23 mouse cellular contexts compared by ENCODE assay signal in genomic region chr6:96977537-96977936, GRCm38 (mm10).
DNase-seq lines count a peak whose midpoint lies in the region; ATAC-seq and TF ChIP-seq lines count a peak whose summit lies in the region.
"Had no signal": no experiment of that assay in that cellular context is flagged by ENCODE, and none has a peak within 500 bp of the region (broad histone marks: within the 10 kb centered on the region; RNA-seq: fewer than 3 reads in every experiment).

No protein-coding gene starts in this region.

- no peaks in the 10 kb centered on the region for H3K4me1 ChIP-seq in lung, embryonic 14.5 days (ENCODE audit: insufficient read depth)
- H3K4me1 ChIP-seq in lung, postnatal 0 days (ENCODE audit: insufficient read depth, low read depth, low read length) = no peaks in the 10 kb centered on the region
- no peaks in the 10 kb centered on the region for H3K4me1 ChIP-seq in midbrain, embryonic 11.5 days (ENCODE audit: control insufficient read depth, insufficient read depth, low read length)
- H3K4me1 ChIP-seq in midbrain, embryonic 14.5 days (ENCODE audit: control insufficient read depth, insufficient read depth, low read length) = no peaks in the 10 kb centered on the region
- H3K4me1 ChIP-seq: embryonic facial prominence, embryonic 13.5 days; embryonic facial prominence, embryonic 15.5 days; forebrain, embryonic 10.5 days; forebrain, embryonic 12.5 days had no signal

- H3K27ac ChIP-seq in lung, embryonic 14.5 days (ENCODE audit: low read depth) = no peak overlapping the region
- no peak overlapping the region for H3K27ac ChIP-seq in lung, postnatal 0 days (ENCODE audit: low read length)
- H3K27ac ChIP-seq in midbrain, embryonic 11.5 days (ENCODE audit: low read depth, low read length) = no peak overlapping the region
- H3K27ac ChIP-seq in midbrain, embryonic 14.5 days (replicated peaks; ENCODE audit: low read depth, low read length) = no peak overlapping the region
- H3K27ac ChIP-seq: embryonic facial prominence, embryonic 13.5 days; embryonic facial prominence, embryonic 15.5 days; forebrain, embryonic 10.5 days; forebrain, embryonic 12.5 days had no signal

- H3K4me3 ChIP-seq in lung, embryonic 14.5 days (ENCODE audit: low read depth, low read length) = no peak overlapping the region
- H3K4me3 ChIP-seq in lung, postnatal 0 days (ENCODE audit: low read depth, low read length) = no peak overlapping the region
- no peak overlapping the region for H3K4me3 ChIP-seq in midbrain, embryonic 11.5 days (ENCODE audit: low read depth, low read length)
- no peak overlapping the region for H3K4me3 ChIP-seq in midbrain, embryonic 14.5 days (replicated peaks; ENCODE audit: low read depth, low read length)
- H3K4me3 ChIP-seq: embryonic facial prominence, embryonic 13.5 days; embryonic facial prominence, embryonic 15.5 days; erythroblast, embryonic 14.5 days; forebrain, embryonic 10.5 days; forebrain, embryonic 12.5 days had no signal

- H3K9ac ChIP-seq in lung, embryonic 14.5 days = no peak overlapping the region
- H3K9ac ChIP-seq in lung, postnatal 0 days (replicated peaks; ENCODE audit: low read depth) = no peak overlapping the region
- H3K9ac ChIP-seq in midbrain, embryonic 11.5 days (ENCODE audit: low read length) = no peak overlapping the region
- H3K9ac ChIP-seq in midbrain, embryonic 14.5 days (replicated peaks; ENCODE audit: low read length) = no peak overlapping the region
- H3K9ac ChIP-seq: embryonic facial prominence, embryonic 13.5 days; embryonic facial prominence, embryonic 15.5 days; forebrain, embryonic 12.5 days had no signal

- no peaks in the 10 kb centered on the region for H3K9me3 ChIP-seq in lung, embryonic 14.5 days (ENCODE audit: low read depth, low read length)
- H3K9me3 ChIP-seq in lung, postnatal 0 days (ENCODE audit: low read length) = no peaks in the 10 kb centered on the region
- H3K9me3 ChIP-seq in midbrain, embryonic 11.5 days (ENCODE audit: control insufficient read depth, low read length) = no peaks in the 10 kb centered on the region
- no peaks in the 10 kb centered on the region for H3K9me3 ChIP-seq in midbrain, embryonic 14.5 days (ENCODE audit: control insufficient read depth, low read length)
- H3K9me3 ChIP-seq: embryonic facial prominence, embryonic 13.5 days; embryonic facial prominence, embryonic 15.5 days; forebrain, embryonic 10.5 days; forebrain, embryonic 12.5 days had no signal

- H3K4me2 ChIP-seq in lung, embryonic 14.5 days = no peak overlapping the region
- no peak overlapping the region for H3K4me2 ChIP-seq in lung, postnatal 0 days (replicated peaks; ENCODE audit: low read depth, low read length)
- no peak overlapping the region for H3K4me2 ChIP-seq in midbrain, embryonic 11.5 days
- no peak overlapping the region for H3K4me2 ChIP-seq in midbrain, embryonic 14.5 days (ENCODE audit: low read length)
- H3K4me2 ChIP-seq: embryonic facial prominence, embryonic 13.5 days; embryonic facial prominence, embryonic 15.5 days; forebrain, embryonic 12.5 days had no signal

- TF ChIP-seq EP300 in lung, postnatal 0 days (IDR thresholded peaks at IDR 0.05) = no peak

- DNase-seq in lung, embryonic 14.5 days = peak; percentile 5
- DNase-seq in lung, postnatal 0 days (ENCODE audit: low spot score) = no peak
- DNase-seq in midbrain, embryonic 11.5 days (ENCODE audit: low spot score, missing footprints) = peak; percentile 51
- no peak for DNase-seq in midbrain, embryonic 14.5 days
- peak; percentile 10 for DNase-seq in lung, postnatal 25 days (ENCODE audit: low spot score)
- no peak for DNase-seq in urinary bladder, adult 18-20 months (ENCODE audit: low spot score in 2 of 2)
- DNase-seq in kidney, adult 18-20 months = no peak
- DNase-seq: adrenal gland, adult 2 months; adrenal gland, postnatal 10 days; adrenal gland, postnatal 25 days; cerebellum, adult 11 months; cerebellum, adult 18-20 months; cerebellum, adult 8-10 months; cerebellum, adult 9-11 months; cerebellum, postnatal 14 days; cerebellum, postnatal 36 days; embryo, embryonic 11 days had no signal

- no peaks in the 10 kb centered on the region for H3K36me3 ChIP-seq in lung, embryonic 14.5 days (ENCODE audit: insufficient read depth)
- no peaks in the 10 kb centered on the region for H3K36me3 ChIP-seq in lung, postnatal 0 days (ENCODE audit: insufficient read depth, low read length)
- no peaks in the 10 kb centered on the region for H3K36me3 ChIP-seq in midbrain, embryonic 11.5 days (ENCODE audit: control insufficient read depth, insufficient read depth, low read length)
- H3K36me3 ChIP-seq in midbrain, embryonic 14.5 days (ENCODE audit: control insufficient read depth, insufficient read depth, low read length) = no peaks in the 10 kb centered on the region
- H3K36me3 ChIP-seq: embryonic facial prominence, embryonic 13.5 days; embryonic facial prominence, embryonic 15.5 days; forebrain, embryonic 10.5 days; forebrain, embryonic 12.5 days had no signal

- TF ChIP-seq CTCF in lung, embryonic 14.5 days (IDR thresholded peaks at IDR 0.05; ENCODE audit: low read depth) = no peak
- no peak for TF ChIP-seq CTCF in lung, postnatal 0 days (IDR thresholded peaks at IDR 0.05)

- ATAC-seq in lung, embryonic 14.5 days (ENCODE audit: insufficient read depth) = no peak
- ATAC-seq in lung, postnatal 0 days = no peak
- no peak for ATAC-seq in midbrain, embryonic 11.5 days (ENCODE audit: low FRiP score)
- ATAC-seq in midbrain, embryonic 14.5 days (ENCODE audit: low FRiP score, low TSS enrichment) = no peak
- ATAC-seq: forebrain, embryonic 14.5 days had no signal

- WGBS in lung, embryonic 14.5 days = 65% methylated on average over 1 of the region's 1 CpGs
- WGBS in lung, postnatal 0 days = 74% methylated on average over 1 of the region's 1 CpGs
- 86% methylated on average over 1 of the region's 1 CpGs for WGBS in midbrain, embryonic 11.5 days
- 91% methylated on average over 1 of the region's 1 CpGs for WGBS in midbrain, embryonic 14.5 days

- H3K27me3 ChIP-seq in lung, embryonic 14.5 days (ENCODE audit: insufficient read depth, low read length) = no peaks in the 10 kb centered on the region
- H3K27me3 ChIP-seq in lung, postnatal 0 days (replicated peaks; ENCODE audit: insufficient read depth, low read length) = no peaks in the 10 kb centered on the region
- H3K27me3 ChIP-seq in midbrain, embryonic 11.5 days (ENCODE audit: control insufficient read depth, insufficient read depth, low read length) = no peaks in the 10 kb centered on the region
- H3K27me3 ChIP-seq in midbrain, embryonic 14.5 days (ENCODE audit: control insufficient read depth, insufficient read depth, low read length) = no peaks in the 10 kb centered on the region
- H3K27me3 ChIP-seq: embryonic facial prominence, embryonic 13.5 days; embryonic facial prominence, embryonic 15.5 days; forebrain, embryonic 12.5 days had no signal

Comparison
In these comparisons a context has a peak if more than half of its experiments do, and no peak if none do; other contexts are left out.
1. DNase-seq: peak in lung, embryonic 14.5 days (single experiment), midbrain, embryonic 11.5 days (single experiment) and lung, postnatal 25 days (single experiment); none in lung, postnatal 0 days (single experiment), midbrain, embryonic 14.5 days (single experiment), urinary bladder, adult 18-20 months (0 of 2) and kidney, adult 18-20 months (single experiment).